Mouse (Mus musculus) c-Kit-positive CD71-negative TER-119-negative erythroid progenitor cells, embryonic 14.5 days (primary cell): ENCODE results near the gene Gli3.

Source experiments
- DNase-seq: peaks from one replicate; pipeline ENCODE4 v3.0.0-alpha.2; 2013; ENCODE audit warnings: low read depth

The Gli3 gene

DNA sequence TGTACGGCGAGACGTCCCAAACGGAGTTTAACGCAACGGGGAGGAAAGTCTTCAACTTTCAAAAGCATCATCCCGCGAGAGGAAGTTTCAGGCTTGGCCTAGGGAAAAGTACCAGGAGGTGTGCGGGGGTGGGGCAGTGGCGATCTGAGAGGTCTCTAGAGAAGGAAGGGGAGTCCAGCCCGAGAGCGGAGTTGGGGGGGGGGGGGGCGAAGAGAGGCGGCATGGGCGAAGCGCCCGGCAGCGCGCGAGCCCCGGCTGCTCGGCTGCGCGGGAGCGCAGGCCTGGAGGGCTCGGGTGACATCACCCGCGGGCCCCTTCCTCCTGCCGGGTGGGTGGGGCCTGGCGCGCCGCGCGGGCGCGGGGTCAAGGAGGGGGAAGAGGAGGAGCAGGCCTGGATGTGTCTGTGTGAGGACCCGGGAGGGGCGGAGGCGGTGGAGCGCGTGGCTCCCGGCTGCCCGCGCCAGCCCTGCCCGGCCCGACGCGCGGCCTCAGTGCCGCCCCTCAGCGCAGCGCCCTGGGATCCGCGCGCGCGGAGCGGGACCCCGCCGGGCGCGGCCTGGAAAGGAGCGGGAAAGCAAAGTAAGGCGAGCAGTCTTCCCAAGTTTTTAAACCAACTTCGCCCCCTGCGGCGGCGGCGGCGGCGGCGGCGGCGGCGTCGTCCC, at the start of gene Gli3:
Gene Gli3, plus strand, starts transcription at position 406 of the 662 bp plus-strand sequence.
- no peak for DNase-seq

DNA sequence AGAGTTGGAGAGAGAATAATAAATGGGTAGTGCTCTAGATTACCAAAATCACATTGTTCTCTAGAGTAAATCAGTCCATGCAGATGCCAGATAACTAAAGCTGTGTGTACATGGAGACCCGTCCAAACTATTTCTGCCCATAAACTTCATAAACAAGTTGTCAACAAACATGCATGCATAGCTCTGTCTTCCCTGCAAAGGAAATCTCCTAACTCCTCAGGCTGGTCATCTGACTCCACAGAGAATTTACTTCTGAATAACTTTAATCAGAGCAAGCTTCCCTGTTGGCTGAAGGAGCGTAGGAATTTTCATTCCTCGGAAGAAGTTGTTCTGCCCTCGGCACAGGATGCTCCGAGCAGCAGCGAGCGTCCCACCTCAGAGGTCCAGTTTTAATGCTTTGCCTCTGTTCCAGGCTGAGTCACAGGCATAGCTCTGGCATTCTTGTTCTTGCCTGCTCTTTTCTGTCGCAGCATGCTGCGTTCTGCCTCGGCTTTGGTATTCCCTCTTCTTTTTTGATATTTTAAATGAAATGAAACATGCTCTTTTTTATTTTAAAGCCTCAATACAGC, 41.8 kb upstream of the Gli3 start:
- DNase-seq: no peak

DNA sequence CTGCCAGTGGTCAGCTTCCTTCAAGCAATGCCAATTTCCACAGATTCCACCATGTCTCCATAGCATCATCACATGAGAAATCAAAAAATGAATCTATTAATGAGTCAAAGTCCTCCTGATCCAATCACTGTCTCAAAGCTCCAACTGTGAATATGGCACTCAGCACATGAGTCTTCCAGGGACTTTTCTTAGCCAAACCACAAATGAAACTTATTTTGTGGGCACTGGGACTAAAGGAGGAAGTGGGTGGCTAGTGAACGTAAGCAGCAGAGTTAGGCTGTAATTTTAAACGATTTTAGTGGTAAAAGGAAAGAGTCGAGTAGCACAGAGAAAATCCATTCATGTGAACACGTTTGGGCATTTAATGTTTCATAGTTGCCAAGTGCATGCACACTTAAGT, 21.0 kb upstream of the Gli3 start:
- no peak for DNase-seq

DNA sequence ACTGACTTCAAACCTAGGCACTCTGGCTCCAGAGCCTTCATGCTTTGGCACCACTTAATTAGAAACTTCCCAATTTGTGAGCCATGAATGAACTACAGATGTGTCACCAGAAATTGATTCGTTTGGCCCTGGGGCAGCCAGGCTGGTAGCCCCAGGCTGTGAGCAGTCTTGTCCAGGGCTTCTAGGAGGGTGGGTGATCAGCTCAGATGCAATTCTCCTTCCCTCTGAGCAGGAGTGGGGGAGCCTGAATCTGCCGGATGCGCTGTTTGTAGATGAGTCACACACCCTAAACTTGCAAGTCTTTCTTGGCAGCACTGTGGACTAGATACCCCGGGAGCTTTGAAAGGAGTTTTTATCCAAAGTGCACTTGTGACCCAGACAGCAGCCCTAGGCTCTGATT, 18.7 kb upstream of the Gli3 start:
- DNase-seq: no peak

DNA sequence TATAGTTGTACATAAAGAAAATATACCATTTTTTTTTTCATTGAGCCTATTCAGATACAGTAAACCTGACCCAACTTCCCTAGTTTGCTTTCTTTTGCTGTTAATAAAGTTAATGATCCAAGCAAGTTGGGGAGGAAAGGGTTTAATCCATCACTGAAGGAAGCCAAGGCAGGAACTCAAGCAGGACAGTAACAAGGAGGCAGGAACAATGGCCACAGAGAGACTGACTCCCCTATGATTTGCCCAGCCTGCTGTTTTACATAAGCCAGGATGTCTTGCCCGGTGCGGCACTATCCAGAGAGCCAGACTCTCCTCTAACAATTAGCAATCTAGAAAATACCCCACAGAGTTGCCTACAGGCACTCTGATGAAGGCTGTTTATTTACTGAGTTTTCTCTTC, 17.4 kb upstream of the Gli3 start:
- no peak for DNase-seq

DNA sequence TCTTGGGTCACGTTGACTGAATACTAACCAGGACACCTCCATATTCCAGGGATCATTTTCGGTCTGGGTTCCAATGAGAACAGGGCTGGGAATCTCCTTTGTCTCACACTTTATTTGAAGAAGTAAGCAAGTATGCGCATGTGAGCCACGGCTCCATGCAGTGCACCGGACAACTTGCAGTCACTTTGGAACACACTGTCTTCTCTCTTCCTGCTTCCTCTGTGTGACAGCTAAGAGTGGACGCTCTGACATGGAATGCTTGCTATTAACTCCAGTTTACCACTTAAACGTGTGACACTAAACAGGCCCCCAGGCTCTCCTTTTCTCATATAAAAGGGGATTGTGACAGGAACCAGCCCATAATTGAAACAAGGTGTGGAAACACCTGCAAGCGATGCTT, 17.0 kb upstream of the Gli3 start:
- no peak for DNase-seq

DNA sequence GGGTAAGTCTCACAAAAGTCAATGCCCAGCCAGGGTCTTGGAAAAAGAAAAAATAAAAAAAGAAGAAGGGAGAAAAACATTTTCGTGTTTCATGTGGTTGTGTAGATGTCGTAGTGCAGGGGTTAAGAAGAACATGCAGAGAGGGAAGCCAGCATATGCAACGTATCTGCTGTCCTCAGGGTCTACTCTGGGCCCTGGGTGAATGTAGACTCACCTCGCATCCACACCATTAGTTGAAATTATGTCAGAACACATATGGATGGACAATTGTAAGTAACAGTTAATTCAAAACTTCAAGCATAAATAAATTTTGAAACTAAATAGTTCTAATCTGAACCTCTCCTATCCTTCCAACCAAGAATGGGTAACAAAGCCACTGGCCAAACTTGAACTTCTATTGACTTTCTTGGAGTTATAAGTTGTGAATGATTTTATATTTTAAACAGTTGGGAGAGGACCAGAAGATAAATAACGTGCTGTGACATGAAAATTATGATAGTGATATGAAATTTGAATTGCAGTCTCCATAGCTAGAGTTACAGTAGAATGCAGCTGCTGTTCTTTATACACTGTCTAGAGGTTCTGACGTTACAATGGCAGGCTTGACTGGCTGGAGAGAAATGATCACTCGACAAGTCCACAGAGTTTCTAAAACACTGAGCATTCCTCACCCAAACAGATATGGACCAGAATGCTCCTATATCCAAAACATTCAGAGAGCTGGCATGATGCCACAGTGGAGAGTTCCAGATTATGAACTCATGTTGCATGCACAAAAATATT, 16.1 kb upstream of the Gli3 start:
- no peak for DNase-seq

DNA sequence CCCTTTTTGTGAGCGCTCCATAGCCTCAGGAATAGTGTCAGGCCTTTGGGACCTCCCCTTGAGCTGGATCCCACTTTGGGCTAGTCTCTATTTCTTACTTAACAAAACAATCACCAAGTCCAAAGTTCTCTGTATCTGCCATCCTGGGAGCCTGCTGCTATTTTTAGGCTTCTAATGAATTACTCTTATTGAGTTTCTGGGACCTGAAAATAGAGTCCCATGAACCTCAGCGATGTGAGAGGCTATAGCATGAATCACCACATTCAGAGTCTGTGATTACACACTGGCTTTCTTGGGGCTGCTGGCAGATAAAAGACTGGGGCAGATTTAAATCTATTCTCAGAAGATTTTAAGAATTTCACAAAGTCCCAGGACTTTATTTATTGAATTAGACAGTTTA, 12.1 kb upstream of the Gli3 start:
- DNase-seq: no peak

DNA sequence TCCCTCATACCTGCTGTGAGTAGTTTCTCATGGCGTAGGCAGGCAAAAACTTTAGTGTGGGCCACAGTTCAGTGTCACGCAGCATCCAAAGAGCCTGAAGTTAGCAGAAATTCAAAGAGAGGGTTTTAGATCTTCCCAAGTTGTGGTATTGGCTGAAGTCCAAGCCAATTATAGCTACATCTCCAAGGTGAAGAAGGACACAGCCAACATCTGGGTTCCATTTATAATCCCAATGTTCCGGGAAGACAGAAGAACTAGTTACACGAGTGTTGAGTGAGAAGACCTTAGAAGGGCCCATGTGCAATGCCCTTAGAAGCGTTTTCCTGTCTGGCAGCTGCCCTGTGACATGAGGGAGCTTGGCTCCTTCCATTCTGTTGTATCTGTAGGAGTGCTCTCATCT, 5.2 kb upstream of the Gli3 start:
- no peak for DNase-seq

DNA sequence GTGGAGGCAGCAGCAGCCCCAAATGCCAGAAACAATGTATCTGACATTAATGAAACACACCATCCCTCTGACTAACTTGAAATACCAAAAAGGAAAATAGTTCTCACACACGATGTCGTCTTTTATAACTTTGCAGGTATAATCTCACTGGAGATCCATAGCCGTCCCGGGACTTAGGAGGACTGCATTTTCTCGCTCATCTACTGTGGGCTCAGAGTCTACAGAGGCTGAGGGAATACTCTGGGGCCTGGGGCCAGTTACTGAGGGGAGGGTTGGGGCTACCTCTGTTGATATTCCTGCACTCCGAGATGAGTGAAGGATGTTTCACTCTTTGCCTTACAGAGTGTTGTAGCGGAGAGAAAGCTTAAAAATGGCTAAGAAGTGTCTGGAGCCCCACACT, 1.1 kb upstream of the Gli3 start:
- DNase-seq: no peak

DNA sequence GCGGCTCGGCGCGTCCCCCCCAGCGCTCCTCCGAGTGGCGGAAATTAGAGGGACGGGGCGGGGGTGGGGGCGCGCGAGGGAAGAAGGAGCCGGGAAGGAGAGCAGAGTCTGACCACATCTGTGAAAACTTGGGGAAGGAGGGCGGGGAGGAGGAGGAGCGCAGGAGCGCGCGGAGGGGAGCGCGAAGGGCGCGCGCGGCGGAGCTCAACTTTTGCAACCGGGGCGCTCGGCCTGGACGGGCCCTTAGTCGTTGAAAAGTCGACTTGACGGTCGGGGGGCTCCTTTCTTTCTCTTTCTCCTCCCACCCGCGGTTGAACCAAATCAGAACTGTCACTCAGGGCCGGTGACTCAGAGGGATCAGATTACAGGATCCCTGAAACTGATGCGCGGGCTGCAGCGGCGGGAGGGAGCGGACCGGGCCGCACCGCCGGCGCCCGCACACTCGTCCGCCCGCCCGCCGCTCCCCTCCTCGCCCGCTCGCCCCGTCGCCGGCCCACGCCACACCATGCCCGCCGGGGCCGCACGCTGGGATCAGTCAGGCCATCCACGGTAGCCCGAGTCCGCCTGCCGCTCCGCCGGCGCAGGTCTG, 551 bp downstream of the Gli3 start:
- no peak for DNase-seq

DNA sequence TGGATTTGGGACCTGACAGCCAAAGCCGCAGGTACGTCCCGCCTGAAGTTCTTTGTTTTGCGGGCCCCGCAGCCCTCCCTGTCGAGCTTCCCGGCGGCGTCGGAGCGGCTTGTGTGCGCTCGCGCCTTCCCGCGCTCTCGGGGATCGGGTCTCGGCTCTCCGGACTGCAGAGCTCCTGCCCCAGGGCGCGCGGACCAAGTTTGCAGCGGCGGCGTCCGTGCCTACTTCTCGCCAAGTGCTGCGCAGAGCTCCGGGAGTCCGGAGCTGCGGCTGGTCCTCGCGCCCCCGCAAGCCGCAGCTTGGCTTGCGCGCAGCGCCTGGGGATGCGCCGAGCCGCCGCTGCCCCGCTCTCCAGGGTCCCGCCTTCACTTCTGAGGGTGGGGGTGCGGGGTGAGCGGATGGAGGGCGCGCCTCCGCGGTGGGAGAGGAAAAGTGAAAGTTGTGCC, 1.1 kb downstream of the Gli3 start:
- no peak for DNase-seq

DNA sequence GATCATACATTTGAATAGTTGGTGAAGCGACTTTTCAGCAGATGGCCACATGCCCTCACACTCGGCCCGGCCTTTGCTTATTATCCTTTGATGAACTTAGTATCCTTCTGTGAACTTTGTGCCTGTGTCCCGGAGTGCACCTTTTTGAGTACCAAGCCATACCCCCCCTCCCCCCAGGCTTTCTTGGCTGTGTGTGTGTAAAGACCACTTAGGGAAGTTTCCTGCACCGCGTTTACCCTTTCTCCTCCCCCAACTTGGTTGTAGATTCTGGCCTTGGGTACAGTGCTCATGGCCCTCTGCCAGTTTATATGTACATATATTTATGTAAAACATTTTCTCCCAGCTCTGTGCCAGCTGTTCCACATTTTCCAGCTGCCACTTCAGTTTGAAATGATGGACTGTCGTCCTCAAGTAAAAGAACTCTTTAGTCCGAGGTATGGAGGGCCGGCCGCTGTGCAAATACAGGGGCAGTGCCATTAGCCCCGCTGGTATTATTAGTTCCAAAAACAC, 1.8 kb downstream of the Gli3 start:
- DNase-seq: no peak

DNA sequence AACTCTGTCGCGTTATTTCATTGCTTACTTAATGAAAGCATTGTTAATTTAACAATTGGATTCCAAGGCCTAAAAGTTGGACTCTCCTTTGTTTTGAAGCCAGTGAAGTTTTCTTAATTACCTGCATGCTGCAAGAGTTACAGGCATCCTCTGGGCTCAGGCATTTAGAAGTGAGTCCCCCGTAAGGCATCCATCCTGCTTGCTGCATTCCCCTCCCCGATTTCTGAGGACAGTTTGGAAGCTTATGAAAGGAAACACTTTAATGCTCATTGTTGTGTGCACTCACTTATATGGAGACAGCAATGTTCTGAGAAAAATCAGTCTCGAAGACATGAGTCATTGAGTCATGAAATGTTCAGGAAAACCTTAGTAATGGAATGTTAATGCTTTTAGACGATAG, 3.5 kb downstream of the Gli3 start:
- DNase-seq: no peak

DNA sequence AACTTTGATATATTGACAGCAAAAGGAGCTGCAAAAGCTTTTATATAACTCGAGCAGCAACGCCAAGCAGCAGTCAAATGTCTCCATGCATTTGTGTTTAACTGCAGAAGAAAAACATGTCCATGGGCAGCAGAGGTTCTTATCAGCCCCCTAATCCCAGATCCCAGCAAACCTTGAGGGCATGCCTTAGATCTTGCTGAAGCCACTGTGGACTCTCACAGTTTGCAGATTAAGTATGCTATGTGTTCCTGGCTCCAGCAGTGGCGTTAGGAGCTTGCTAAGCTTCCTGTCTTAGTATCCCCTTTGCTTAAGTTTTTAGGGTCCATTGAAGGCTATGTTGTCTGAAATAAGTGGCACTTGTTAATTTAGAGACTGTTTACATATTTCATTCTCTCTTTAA, 4.4 kb downstream of the Gli3 start:
- DNase-seq: no peak

DNA sequence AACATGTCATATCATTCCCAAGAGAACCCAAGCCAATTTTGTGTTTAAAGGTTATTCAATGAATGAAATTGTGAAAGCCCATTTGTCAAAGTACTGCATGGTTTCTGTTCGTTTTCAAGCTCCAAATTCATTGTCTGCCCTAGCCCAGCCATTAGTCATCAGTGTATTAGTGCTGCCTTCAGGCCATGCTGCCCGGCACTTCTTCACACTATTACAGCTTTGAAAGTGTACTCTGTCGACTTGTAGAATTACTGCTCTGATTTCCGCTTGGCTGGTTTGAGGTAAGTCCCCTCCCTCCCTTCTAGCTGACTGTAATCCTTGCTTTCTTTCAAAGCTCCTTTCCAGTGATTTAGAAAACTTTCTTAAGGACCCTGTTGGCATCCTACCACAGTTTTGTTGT, 5.4 kb downstream of the Gli3 start:
- no peak for DNase-seq

DNA sequence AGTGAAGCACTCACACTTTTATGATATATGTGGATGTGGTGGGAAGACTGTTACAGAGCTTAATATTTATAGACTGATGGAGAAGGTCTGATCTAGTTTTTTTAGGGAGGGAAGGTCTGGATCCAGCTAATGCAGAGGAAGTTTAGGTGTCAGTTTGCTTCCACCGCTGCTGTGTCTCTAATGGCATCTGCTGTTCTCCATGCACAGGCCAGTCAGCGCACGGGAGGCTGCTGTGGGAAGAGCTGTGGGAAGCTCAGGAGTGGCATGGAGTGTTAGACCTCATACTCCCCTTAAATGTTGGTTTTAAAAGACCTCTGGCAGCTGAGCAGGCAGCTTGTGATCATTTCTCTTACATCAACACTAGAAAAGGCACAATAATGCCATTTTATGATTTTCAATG, 7.0 kb downstream of the Gli3 start:
- no peak for DNase-seq

DNA sequence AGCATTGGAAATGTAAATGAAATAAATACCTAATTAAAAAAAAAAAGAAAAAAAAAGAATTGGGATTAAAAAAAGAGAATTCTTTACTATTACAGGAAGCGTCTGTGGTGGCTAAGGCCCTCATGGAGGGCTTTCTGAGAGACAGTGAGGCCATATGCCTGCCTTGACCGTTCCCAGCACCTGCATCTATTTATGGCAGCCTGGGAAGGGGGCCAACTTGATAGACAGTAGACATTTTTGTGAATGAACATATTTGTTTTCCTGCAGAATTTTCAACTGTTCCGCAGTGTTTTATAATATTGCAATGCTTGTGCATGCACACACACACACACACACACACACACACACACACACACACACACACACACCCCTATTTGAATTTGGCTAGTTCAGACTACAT, 9.7 kb downstream of the Gli3 start:
- no peak for DNase-seq

DNA sequence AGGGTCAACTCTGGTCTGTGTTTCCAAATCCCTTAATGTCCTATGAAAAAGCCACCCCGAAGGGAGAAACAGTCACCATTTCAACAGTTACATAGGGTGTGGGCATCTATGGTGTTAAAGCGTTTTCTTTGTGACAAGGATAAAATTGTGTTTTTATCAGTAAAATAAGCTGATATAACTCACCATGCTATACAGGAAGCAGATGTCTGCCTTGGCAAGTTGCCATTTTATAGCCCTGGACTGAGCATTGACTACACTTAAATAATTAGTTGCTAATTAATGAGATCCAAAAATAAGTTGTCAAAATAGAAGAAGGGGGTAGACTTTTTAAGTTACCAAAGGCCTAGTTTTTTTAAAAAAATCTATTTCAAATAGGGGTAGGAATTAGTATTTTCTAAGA, 11.4 kb downstream of the Gli3 start:
- no peak for DNase-seq

DNA sequence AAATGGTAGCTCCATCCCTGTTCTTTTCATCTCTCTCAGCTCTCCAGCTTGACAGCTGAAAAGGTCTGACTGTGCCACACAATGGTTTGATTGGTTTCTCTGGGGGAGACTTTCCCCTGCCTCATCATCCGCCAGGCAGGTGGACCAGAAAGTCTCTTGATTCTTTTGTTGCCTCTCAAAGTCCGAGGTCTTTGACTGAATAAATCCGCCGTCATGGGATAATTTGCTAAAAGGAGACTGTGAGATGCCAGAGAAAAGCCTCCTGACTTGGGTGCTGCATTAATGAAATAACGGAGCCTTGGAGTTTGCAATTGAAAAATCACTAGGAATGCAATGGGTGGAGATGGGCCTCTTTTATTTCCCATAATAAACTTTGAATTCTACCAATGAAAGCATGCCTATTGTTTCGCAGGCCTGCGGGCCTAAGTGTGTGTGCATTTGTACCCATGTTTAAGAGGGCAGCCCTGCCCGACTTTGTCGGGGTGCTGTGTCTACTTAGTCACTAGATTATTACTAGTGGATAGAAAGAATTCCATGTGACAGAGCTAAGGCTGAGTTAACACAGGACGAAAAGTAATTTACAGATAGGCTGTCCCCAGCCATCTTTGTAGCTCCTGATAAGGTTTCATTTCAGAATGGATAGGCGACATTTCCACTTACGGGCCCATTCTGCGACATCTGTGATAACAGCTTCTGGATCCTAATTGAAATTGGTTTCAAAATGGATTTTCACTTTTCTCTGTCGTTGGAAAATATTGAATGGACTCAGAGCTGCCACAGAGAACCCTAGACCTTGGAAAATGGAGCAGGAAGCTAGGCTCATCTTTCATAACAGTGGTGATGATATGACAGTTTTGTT, 23.2 kb downstream of the Gli3 start:
- DNase-seq: no peak

DNA sequence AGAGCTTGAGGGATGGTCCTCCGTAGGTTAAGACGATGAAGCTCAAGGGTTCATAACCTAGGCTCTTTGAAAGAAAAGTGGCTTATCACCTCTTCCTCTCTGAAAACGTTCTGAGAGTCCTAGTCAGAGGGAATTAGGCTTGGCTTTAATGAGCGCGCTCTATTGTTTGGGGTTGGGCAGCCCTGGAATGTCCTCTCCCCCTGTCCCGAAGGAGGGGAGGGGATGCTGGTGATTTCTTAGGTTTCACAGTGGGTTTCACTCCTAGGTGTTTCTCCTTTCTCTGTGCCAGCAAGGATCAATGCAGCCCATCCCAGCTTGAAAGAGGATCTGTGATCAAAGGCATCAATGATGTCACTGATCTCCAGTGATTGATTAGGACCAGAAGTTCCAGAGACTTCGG, 24.3 kb downstream of the Gli3 start:
- DNase-seq: no peak

DNA sequence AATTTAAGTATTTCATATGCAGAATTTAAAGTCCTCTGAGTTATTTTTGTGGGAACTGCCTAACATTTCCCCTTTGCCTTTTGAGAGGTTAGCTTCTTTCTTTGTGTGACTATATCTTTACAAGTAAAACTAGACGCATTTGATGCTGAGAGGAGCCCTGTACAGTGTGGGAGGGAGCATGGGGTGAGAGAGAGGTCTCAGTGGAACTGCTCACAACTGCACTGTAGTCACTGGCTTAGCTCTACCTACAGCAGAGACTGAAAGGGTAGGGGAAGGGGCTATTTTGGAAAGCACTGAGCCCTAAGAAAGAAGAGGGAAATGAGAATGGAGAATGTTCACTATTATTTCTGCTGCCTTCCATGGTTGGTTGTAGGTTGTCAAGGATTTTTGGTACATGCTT, 25.0 kb downstream of the Gli3 start:
- DNase-seq: no peak
